Mouse (Mus musculus) regulatory T cell (primary cell): ENCODE data around the gene Sphk1.

Source experiments
- in situ Hi-C: fragments of 300-600 bp; cut with MboI, MseI; formaldehyde crosslinking; loops from one replicate; pipeline ENCODE4 v1.15.1; 2025; ENCODE audit warnings: high pct_unique_total_duplicates

The Sphk1 gene

GRCm38 (mm10) chr11:116574982-116575381 is 44.3 kb downstream of the Sphk1 start:
- in situ Hi-C loops = no loop called here

GRCm38 (mm10) chr11:116575396-116575795 is 44.7 kb downstream of the Sphk1 start:
- in situ Hi-C loops = no loop called here

- in situ Hi-C loops = no loop called here
Observed at GRCm38 (mm10) chr11:116579280-116579679, 48.6 kb downstream of the Sphk1 start.

- in situ Hi-C loops = no loop called here
Observed at GRCm38 (mm10) chr11:116580031-116580652, 49.4 kb downstream of the Sphk1 start.

- in situ Hi-C loops = no loop called here
Observed at GRCm38 (mm10) chr11:116580711-116581375, 50.1 kb downstream of the Sphk1 start.

- in situ Hi-C loops = no loop called here
Observed at GRCm38 (mm10) chr11:116581376-116581814, 50.7 kb downstream of the Sphk1 start, which contains the start of gene Ube2o. Gene Ube2o, minus strand, starts transcription at chr11:116581447.

GRCm38 (mm10) chr11:116585682-116586081 is 55.0 kb downstream of the Sphk1 start:
- in situ Hi-C loops = no loop called here
